Mouse (Mus musculus): ENCODE measurements around the gene Npb. TPM values are rescaled to one million over a fixed set of nuclear protein-coding genes. Genes with fewer than 3 reads are reported as not detected.
"Not testable (repeated sequence)": the region's sequence is repeated elsewhere in the genome, so short reads cannot be mapped to it uniquely, and the experiment has no call there.

Gene Npb
- polyA plus RNA-seq, 1 experiment from 2014 or later: 2.9 TPM

DNA sequence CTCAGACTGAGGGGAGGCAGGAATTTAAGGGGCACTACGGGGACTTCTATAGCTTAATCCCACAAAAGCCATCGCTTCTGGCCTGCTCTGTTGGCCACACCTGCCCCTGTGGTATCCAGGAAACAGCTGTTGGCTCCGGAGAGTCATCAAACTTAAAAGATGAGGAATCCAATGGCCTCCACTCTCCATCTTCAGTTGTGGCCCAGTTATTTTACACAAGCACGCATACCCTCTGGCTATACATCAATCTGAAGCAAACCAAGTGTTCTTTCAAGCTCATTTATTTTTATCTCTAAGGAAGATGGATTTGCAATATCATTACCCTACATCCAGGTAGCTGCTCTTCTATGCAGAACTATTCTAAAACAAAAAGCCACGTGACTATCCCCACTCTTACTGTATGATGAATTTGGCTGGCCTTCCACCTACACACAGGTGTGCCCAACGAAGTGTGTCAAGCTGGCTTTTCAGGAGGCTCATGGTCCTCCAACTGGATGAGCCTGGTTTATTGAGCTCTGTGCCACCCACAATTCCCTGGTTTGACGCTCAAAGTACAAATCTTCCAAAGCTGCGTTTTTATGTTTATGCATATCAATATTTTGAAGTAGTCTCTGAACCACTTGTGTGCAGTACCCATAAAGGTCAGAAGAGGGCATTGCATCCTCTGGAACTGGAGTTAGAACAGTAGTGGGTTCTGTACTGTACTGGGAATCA, 25.9 kb upstream of the Npb start:
- Histone ChIP-seq H3K9me3 (ENCODE audit: low read length) (no peaks in the 10 kb centered on the region), H3K9ac (replicated peaks; ENCODE audit: low read depth) (no peak overlapping the region), H3K27me3 (replicated peaks; ENCODE audit: insufficient read depth, low read length) (no peaks in the 10 kb centered on the region), H3K27ac (ENCODE audit: low read length) (peak overlapping the region; percentile 95), H3K4me1 (ENCODE audit: insufficient read depth, low read depth, low read length) (peaks cover 10% of the 10 kb centered on the region), H3K4me2 (replicated peaks; ENCODE audit: low read depth, low read length) (peak overlapping the region; percentile 79), H3K36me3 (ENCODE audit: insufficient read depth, low read length) (peaks cover 17% of the 10 kb centered on the region), H3K4me3 (ENCODE audit: low read depth, low read length) (peak overlapping the region; percentile 87)
- peak; percentile 49 for DNase-seq (ENCODE audit: low spot score)
- peak; percentile 68 for TF ChIP-seq CTCF (IDR thresholded peaks at IDR 0.05)
- TF ChIP-seq EP300 (IDR thresholded peaks at IDR 0.05): no peak
- no peak for ATAC-seq
- 70% methylated on average over 8 of the region's 8 CpGs for WGBS

DNA sequence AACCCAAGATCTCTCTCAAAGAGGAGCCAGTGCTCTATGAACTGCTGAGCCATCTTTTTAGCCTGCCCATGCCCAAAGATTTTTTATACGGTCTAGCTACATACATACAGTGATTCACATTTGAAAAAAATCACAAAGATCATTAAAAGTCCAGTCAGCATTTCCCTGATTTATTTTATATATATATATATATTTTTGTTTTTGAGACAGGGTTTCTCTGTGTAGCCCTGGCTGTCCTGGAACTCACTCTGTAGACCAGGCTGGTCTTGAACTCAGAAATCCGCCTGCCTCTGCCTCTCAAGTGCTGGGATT, 25.3 kb upstream of the Npb start:
- DNase-seq (ENCODE audit: low spot score); H3K27me3 ChIP-seq (replicated peaks; ENCODE audit: insufficient read depth, low read length); H3K9ac ChIP-seq (replicated peaks; ENCODE audit: low read depth); H3K4me3 ChIP-seq (ENCODE audit: low read depth, low read length); H3K9me3 ChIP-seq (ENCODE audit: low read length); H3K27ac ChIP-seq (ENCODE audit: low read length); H3K4me2 ChIP-seq (replicated peaks; ENCODE audit: low read depth, low read length); ATAC-seq: not testable (repeated sequence)
- peaks cover 10% of the 10 kb centered on the region for H3K4me1 ChIP-seq (ENCODE audit: insufficient read depth, low read depth, low read length)
- 96% methylated on average over 2 of the region's 2 CpGs for WGBS
- peaks cover 14% of the 10 kb centered on the region for H3K36me3 ChIP-seq (ENCODE audit: insufficient read depth, low read length)

DNA sequence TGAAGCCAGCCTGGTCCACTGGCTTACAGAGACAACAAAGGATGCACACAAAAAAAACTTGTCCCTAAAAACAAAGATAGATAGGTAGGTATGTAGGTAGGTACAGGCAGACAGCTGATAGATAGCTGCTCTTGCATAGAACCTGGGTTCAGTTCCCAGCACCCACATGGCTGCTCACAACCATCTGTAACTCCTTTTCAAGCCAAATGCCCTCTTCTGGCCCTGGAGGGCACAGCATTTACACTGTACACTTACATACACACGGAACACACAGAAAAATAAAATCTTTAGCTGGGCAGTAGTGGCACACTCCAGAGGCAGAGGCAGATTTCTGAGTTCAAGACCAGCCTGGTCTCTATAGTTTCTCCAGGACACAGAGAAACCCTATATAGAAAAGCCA, 24.3 kb upstream of the Npb start:
- Histone ChIP-seq H3K4me3 (ENCODE audit: low read depth, low read length) (no peak overlapping the region), H3K27ac (ENCODE audit: low read length) (no peak overlapping the region), H3K9me3 (ENCODE audit: low read length) (no peaks in the 10 kb centered on the region), H3K4me2 (replicated peaks; ENCODE audit: low read depth, low read length) (no peak overlapping the region), H3K36me3 (ENCODE audit: insufficient read depth, low read length) (peaks cover 10% of the 10 kb centered on the region), H3K9ac (replicated peaks; ENCODE audit: low read depth) (no peak overlapping the region), H3K27me3 (replicated peaks; ENCODE audit: insufficient read depth, low read length) (no peaks in the 10 kb centered on the region), H3K4me1 (ENCODE audit: insufficient read depth, low read depth, low read length) (peaks cover 10% of the 10 kb centered on the region)
- ATAC-seq (no peak), DNase-seq (ENCODE audit: low spot score) (no peak)
- no peak for TF ChIP-seq EP300 (IDR thresholded peaks at IDR 0.05)
- no peak for TF ChIP-seq CTCF (IDR thresholded peaks at IDR 0.05)
- 97% methylated on average over 1 of the region's 1 CpGs for WGBS

DNA sequence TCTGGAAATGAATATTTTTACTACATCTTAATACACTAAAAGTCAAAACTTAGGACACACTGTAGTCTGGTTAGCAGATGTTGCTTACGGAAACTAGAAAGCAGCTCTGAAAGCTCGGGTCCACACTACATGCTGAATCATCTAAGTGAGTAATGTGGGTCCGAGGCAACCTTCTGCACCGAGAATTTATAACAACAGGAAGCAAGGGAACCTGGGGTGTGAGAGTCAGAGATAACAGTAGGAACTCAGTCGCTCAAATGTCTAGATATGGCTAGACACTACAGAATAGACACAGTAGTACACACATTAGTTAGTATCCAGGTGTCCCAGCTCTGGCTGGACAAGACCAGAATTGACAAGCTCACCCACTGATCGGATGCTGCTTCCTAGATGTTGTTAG, 19.7 kb upstream of the Npb start:
- no peak for DNase-seq (ENCODE audit: low spot score)
- ATAC-seq: no peak
- Histone ChIP-seq H3K27me3 (replicated peaks; ENCODE audit: insufficient read depth, low read length) (no peaks in the 10 kb centered on the region), H3K4me3 (ENCODE audit: low read depth, low read length) (no peak overlapping the region), H3K27ac (ENCODE audit: low read length) (no peak overlapping the region), H3K4me2 (replicated peaks; ENCODE audit: low read depth, low read length) (no peak overlapping the region), H3K9ac (replicated peaks; ENCODE audit: low read depth) (no peak overlapping the region), H3K4me1 (ENCODE audit: insufficient read depth, low read depth, low read length) (no peaks in the 10 kb centered on the region), H3K36me3 (ENCODE audit: insufficient read depth, low read length) (peaks cover 25% of the 10 kb centered on the region), H3K9me3 (ENCODE audit: low read length) (no peaks in the 10 kb centered on the region)
- no peak for TF ChIP-seq EP300 (IDR thresholded peaks at IDR 0.05)
- no peak for TF ChIP-seq CTCF (IDR thresholded peaks at IDR 0.05)
- 87% methylated on average over 6 of the region's 6 CpGs for WGBS

DNA sequence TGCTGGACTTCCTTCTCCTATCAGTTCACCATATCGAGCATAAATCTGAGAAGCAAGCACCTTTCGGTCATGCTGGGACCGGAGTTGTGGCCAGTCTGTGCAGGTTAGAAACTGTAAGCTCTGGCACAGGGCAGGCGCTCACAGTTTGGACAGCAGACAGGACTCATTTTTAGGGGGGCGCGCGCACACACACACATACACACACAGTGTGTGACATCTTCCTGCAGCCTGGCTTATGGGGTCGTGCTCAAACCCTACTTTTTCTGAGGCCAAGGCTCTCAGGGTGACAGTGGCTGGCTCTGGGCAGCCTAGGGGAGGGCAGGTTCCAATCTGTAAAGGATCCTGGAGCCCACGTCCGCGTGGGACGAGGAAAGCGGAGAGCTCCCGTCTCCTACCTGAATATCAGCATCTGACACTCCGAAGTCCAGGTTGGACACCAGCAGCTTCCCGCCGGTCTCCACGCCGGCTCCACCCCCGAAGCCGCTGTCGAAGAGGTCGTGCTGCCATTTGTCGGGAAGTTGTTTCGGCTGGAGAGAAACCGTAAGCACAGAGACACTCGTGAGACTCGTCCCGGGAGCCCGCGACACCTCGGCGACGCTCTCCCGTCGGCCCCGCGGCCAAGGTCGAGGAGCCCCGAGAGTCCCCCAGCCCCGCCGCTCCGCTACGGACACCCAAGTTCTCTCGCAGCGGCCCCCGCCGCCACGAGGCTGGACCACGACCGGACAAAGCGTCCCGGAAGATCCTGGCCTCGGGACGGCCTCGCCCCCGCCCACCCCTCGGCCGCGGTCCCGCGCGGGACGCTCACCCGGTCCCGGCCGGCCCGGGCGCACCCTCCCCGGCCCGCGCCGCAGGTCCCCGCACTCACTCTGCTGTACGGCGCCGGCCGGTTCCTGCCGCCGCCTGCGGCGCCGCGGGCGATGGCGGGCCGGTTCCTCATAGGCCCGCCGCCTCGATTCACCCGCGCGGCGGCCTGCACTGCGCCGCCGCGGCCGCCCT, 10.7 kb upstream of the Npb start:
- peaks cover 27% of the 10 kb centered on the region; the same call in 1 of the 2 replicates for H3K36me3 ChIP-seq (ENCODE audit: insufficient read depth, low read length)
- 5% methylated on average over 53 of the region's 99 CpGs for WGBS
- H3K9ac ChIP-seq (replicated peaks; ENCODE audit: low read depth): peak overlapping the region; percentile 91

DNA sequence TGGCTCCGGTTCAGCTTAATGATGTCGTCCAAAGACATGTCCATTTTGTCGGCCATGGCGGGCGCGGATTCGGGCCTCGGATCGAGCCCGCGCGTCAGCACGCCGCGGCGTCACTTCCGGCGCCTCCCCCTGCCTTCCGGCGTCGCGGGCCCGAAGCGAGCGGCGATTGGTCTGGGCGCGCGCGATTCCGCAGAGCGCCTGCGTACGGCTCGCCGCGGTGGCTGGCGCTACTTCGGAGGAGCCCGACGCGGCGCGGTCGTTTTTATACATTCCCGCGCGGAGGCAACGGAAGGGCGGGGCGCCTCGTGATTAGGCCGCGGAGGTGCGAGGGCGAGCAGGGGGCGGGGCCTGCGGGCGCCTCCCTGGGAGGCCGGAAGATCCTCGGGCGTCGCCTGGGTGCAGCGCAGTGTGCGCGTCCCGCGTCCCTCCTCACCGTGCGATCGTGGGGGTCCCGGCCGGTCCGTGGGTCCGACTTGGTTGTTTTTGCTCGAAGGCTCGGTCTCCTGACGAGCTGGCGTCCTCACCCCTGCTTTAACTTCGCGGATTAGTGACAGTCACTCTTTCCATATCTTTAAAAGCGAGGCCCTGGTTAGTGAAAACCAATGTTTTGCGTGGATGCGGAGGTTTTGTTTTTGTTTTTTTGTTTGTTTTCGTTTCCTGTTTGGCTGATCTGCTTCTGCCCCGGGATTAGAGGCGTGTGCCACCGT, 9.8 kb upstream of the Npb start, which contains the start of the genes Alyref and Anapc11:
TSS of gene Alyref (minus strand) at position 83 of the 707 bp plus-strand sequence.
TSS of gene Anapc11 (plus strand) at position 139 of the 707 bp plus-strand sequence.
- Histone ChIP-seq H3K4me3 (ENCODE audit: low read depth, low read length) (peak within 1 kb of the TSS; percentile 88), H3K36me3 (ENCODE audit: insufficient read depth, low read length) (peaks cover 19% of the 10 kb centered on the region; the same call in 1 of the 2 replicates), H3K9ac (replicated peaks; ENCODE audit: low read depth) (peak within 1 kb of the TSS; percentile 91), H3K27me3 (replicated peaks; ENCODE audit: insufficient read depth, low read length) (no peaks in the 10 kb centered on the region), H3K27ac (ENCODE audit: low read length) (peak within 1 kb of the TSS; percentile 89), H3K4me2 (replicated peaks; ENCODE audit: low read depth, low read length) (peak within 1 kb of the TSS; percentile 95), H3K4me1 (ENCODE audit: insufficient read depth, low read depth, low read length) (peaks cover 12% of the 10 kb centered on the region; the same call in 1 of the 2 replicates), H3K9me3 (ENCODE audit: low read length) (no peaks in the 10 kb centered on the region)
- TF ChIP-seq CTCF (IDR thresholded peaks at IDR 0.05) (peak; percentile 20; the same call in 1 of the 2 replicates), EP300 (IDR thresholded peaks at IDR 0.05) (no peak)
- DNase-seq (ENCODE audit: low spot score) (peak; percentile 98), ATAC-seq (peak; percentile 99)
- under 1% methylated on average over 57 of the region's 88 CpGs for WGBS

More for the DNA sequence above, 10.7 kb upstream of the Npb start:
- peak overlapping the region; percentile 88 for H3K4me3 ChIP-seq (ENCODE audit: low read depth, low read length)
- H3K27ac ChIP-seq (ENCODE audit: low read length): peak overlapping the region; percentile 89
- peak; percentile 37 for ATAC-seq
- TF ChIP-seq CTCF (IDR thresholded peaks at IDR 0.05) (no peak), EP300 (IDR thresholded peaks at IDR 0.05) (no peak)
- H3K27me3 ChIP-seq (replicated peaks; ENCODE audit: insufficient read depth, low read length): no peaks in the 10 kb centered on the region
- DNase-seq (ENCODE audit: low spot score): peak; percentile 60
- peak overlapping the region; percentile 95 for H3K4me2 ChIP-seq (replicated peaks; ENCODE audit: low read depth, low read length)
- H3K4me1 ChIP-seq (ENCODE audit: insufficient read depth, low read depth, low read length): peaks cover 12% of the 10 kb centered on the region; the same call in 1 of the 2 replicates
- H3K9me3 ChIP-seq (ENCODE audit: low read length): no peaks in the 10 kb centered on the region

Measured in lung, postnatal 0 days (tissue).